In genomic region chr5:143287774-143288328, GRCm38 (mm10) we compare ENCODE assay signal across 7 mouse cellular contexts. TPM values are rescaled to one million over a fixed set of nuclear protein-coding genes. Genes with fewer than 3 reads are reported as not detected.
DNase-seq lines count a peak whose midpoint lies in the region; ATAC-seq and TF ChIP-seq lines count a peak whose summit lies in the region.

No protein-coding gene starts in this region.

- no peak overlapping the region for H3K27ac ChIP-seq in lung, embryonic 14.5 days (ENCODE audit: low read depth)
- no peak overlapping the region for H3K27ac ChIP-seq in hindbrain, postnatal 0 days
- H3K27ac ChIP-seq in midbrain, embryonic 14.5 days (replicated peaks; ENCODE audit: low read depth, low read length) = no peak overlapping the region

- peaks cover 4% of the 10 kb centered on the region; the same call in 1 of the 2 replicates for H3K4me1 ChIP-seq in lung, embryonic 14.5 days (ENCODE audit: insufficient read depth)
- H3K4me1 ChIP-seq in hindbrain, postnatal 0 days (ENCODE audit: insufficient read depth, low read length) = 0 out of 2 replicates have a peak, but pooled peaks cover 2% of the 10 kb centered on the region
- 0 out of 2 replicates have a peak, but pooled peaks cover 3% of the 10 kb centered on the region for H3K4me1 ChIP-seq in midbrain, embryonic 14.5 days (ENCODE audit: control insufficient read depth, insufficient read depth, low read length)

- H3K4me3 ChIP-seq in lung, embryonic 14.5 days (ENCODE audit: low read depth, low read length) = peak overlapping the region; percentile 25
- H3K4me3 ChIP-seq in hindbrain, postnatal 0 days (ENCODE audit: low read length) = peak overlapping the region; percentile 25
- peak overlapping the region; percentile 18 for H3K4me3 ChIP-seq in midbrain, embryonic 14.5 days (replicated peaks; ENCODE audit: low read depth, low read length)

- H3K9ac ChIP-seq in lung, embryonic 14.5 days = peak overlapping the region; percentile 6; the same call in 1 of the 2 replicates
- H3K9ac ChIP-seq in hindbrain, postnatal 0 days (replicated peaks; ENCODE audit: low read length) = 0 out of 2 replicates have a peak overlapping the region, but pooled peaks have one; percentile 2
- H3K9ac ChIP-seq in midbrain, embryonic 14.5 days (replicated peaks; ENCODE audit: low read length) = peak overlapping the region; percentile 16

- H3K36me3 ChIP-seq in lung, embryonic 14.5 days (ENCODE audit: insufficient read depth) = no peaks in the 10 kb centered on the region
- H3K36me3 ChIP-seq in hindbrain, postnatal 0 days (ENCODE audit: insufficient read depth, low read length) = no peaks in the 10 kb centered on the region
- H3K36me3 ChIP-seq in midbrain, embryonic 14.5 days (ENCODE audit: control insufficient read depth, insufficient read depth, low read length) = 0 out of 2 replicates have a peak, but pooled peaks cover 4% of the 10 kb centered on the region

- DNase-seq in lung, embryonic 14.5 days = no peak
- no peak for DNase-seq in lung, postnatal 36 days
- DNase-seq in hindbrain, postnatal 0 days (ENCODE audit: low spot score) = no peak
- DNase-seq in midbrain, embryonic 14.5 days = peak; percentile 46
- no peak for DNase-seq in right cerebral cortex, postnatal 4 days
- no peak for DNase-seq in frontal cortex, postnatal 14 days (ENCODE audit: low spot score in 2 of 2)

- under 1% methylated on average over 48 of the region's 48 CpGs for WGBS in lung, embryonic 14.5 days
- 8% methylated on average over 48 of the region's 48 CpGs for WGBS in hindbrain, postnatal 0 days
- WGBS in midbrain, embryonic 14.5 days = 2% methylated on average over 48 of the region's 48 CpGs

- TF ChIP-seq CTCF in lung, embryonic 14.5 days (IDR thresholded peaks at IDR 0.05; ENCODE audit: low read depth) = no peak
- no peak for TF ChIP-seq CTCF in hindbrain, postnatal 0 days (IDR thresholded peaks at IDR 0.05; ENCODE audit: low read depth)

- peak; percentile 28; the same call in 1 of the 2 replicates for ATAC-seq in lung, embryonic 14.5 days (ENCODE audit: insufficient read depth)
- ATAC-seq in common myeloid progenitor, adult 5-6 weeks (replicated peaks; ENCODE audit: low read depth, poor library complexity, severe bottlenecking) = peak; percentile 67
- no peak for ATAC-seq in hindbrain, postnatal 0 days
- ATAC-seq in midbrain, embryonic 14.5 days (ENCODE audit: low FRiP score, low TSS enrichment) = no peak

- no peaks in the 10 kb centered on the region for H3K9me3 ChIP-seq in lung, embryonic 14.5 days (ENCODE audit: low read depth, low read length)
- H3K9me3 ChIP-seq in hindbrain, postnatal 0 days (ENCODE audit: low read length) = no peaks in the 10 kb centered on the region
- H3K9me3 ChIP-seq in midbrain, embryonic 14.5 days (ENCODE audit: control insufficient read depth, low read length) = no peaks in the 10 kb centered on the region

- H3K4me2 ChIP-seq in lung, embryonic 14.5 days = peak overlapping the region; percentile 58
- H3K4me2 ChIP-seq in hindbrain, postnatal 0 days (ENCODE audit: low read depth, low read length) = peak overlapping the region; percentile 46
- H3K4me2 ChIP-seq in midbrain, embryonic 14.5 days (ENCODE audit: low read length) = peak overlapping the region; percentile 41

- peaks cover 75% of the 10 kb centered on the region for H3K27me3 ChIP-seq in lung, embryonic 14.5 days (ENCODE audit: insufficient read depth, low read length)
- H3K27me3 ChIP-seq in hindbrain, postnatal 0 days (ENCODE audit: insufficient read depth, low read length) = peaks cover 26% of the 10 kb centered on the region
- peaks cover 60% of the 10 kb centered on the region for H3K27me3 ChIP-seq in midbrain, embryonic 14.5 days (ENCODE audit: control insufficient read depth, insufficient read depth, low read length)

RNA-seq across cellular contexts. Expression of gene Zfp853, which starts 5.6 kb away (rescaled TPM):
- polyA plus RNA-seq in lung, embryonic 14.5 days (2014; fragmentation: Nextera tagmentation; extraction: Ambion mirVana) = not detected in 2 replicates
- not detected in 2 replicates for total RNA-seq in common myeloid progenitor, adult 5-6 weeks (2017)
- total RNA-seq in hindbrain, postnatal 0 days (2014; rRNA removed) = 31.7 and 33.5 TPM in 2 replicates
- polyA plus RNA-seq in hindbrain, postnatal 0 days (2015; fragmentation: Nextera tagmentation; extraction: Ambion mirVana) = 0.53 and 0.61 TPM in 2 replicates
- polyA plus RNA-seq in midbrain, embryonic 14.5 days (2014; fragmentation: Nextera tagmentation; extraction: Ambion mirVana) = 0.13 TPM in 1 of 2 replicates, not detected in the other

RNA-seq across cellular contexts. Expression of gene Zfp316, which starts 18.0 kb away (rescaled TPM):
- 2.1 and 2.3 TPM in 2 replicates for polyA plus RNA-seq in lung, embryonic 14.5 days (2014; fragmentation: Nextera tagmentation; extraction: Ambion mirVana)
- 3.9 and 4.2 TPM in 2 replicates for total RNA-seq in common myeloid progenitor, adult 5-6 weeks (2017)
- 28.0 and 31.3 TPM in 2 replicates for total RNA-seq in hindbrain, postnatal 0 days (2014; rRNA removed)
- polyA plus RNA-seq in hindbrain, postnatal 0 days (2015; fragmentation: Nextera tagmentation; extraction: Ambion mirVana) = 5.4 and 6.2 TPM in 2 replicates
- 6.9 and 7.8 TPM in 2 replicates for polyA plus RNA-seq in midbrain, embryonic 14.5 days (2014; fragmentation: Nextera tagmentation; extraction: Ambion mirVana)

RNA-seq across cellular contexts. Expression of gene E130309D02Rik, which starts 27.3 kb away (rescaled TPM):
- 40.0 and 46.6 TPM in 2 replicates for polyA plus RNA-seq in lung, embryonic 14.5 days (2014; fragmentation: Nextera tagmentation; extraction: Ambion mirVana)
- 13.7 and 22.0 TPM in 2 replicates for total RNA-seq in common myeloid progenitor, adult 5-6 weeks (2017)
- total RNA-seq in hindbrain, postnatal 0 days (2014; rRNA removed) = 42.0 and 44.4 TPM in 2 replicates
- 21.7 and 23.9 TPM in 2 replicates for polyA plus RNA-seq in hindbrain, postnatal 0 days (2015; fragmentation: Nextera tagmentation; extraction: Ambion mirVana)
- 30.0 and 30.8 TPM in 2 replicates for polyA plus RNA-seq in midbrain, embryonic 14.5 days (2014; fragmentation: Nextera tagmentation; extraction: Ambion mirVana)

RNA-seq across cellular contexts. Expression of gene Zdhhc4, which starts 41.2 kb away (rescaled TPM):
- 74.6 and 77.9 TPM in 2 replicates for polyA plus RNA-seq in lung, embryonic 14.5 days (2014; fragmentation: Nextera tagmentation; extraction: Ambion mirVana)
- 35.8 and 36.3 TPM in 2 replicates for total RNA-seq in common myeloid progenitor, adult 5-6 weeks (2017)
- total RNA-seq in hindbrain, postnatal 0 days (2014; rRNA removed) = 79.6 and 84.4 TPM in 2 replicates
- 92.1 and 96.7 TPM in 2 replicates for polyA plus RNA-seq in hindbrain, postnatal 0 days (2015; fragmentation: Nextera tagmentation; extraction: Ambion mirVana)
- 75.1 and 84.3 TPM in 2 replicates for polyA plus RNA-seq in midbrain, embryonic 14.5 days (2014; fragmentation: Nextera tagmentation; extraction: Ambion mirVana)

RNA-seq across cellular contexts. Expression of gene Zfp12, which starts 52.9 kb away (rescaled TPM):
- 16.9 and 17.2 TPM in 2 replicates for polyA plus RNA-seq in lung, embryonic 14.5 days (2014; fragmentation: Nextera tagmentation; extraction: Ambion mirVana)
- 17.9 and 24.4 TPM in 2 replicates for total RNA-seq in common myeloid progenitor, adult 5-6 weeks (2017)
- total RNA-seq in hindbrain, postnatal 0 days (2014; rRNA removed) = 32.6 and 33.5 TPM in 2 replicates
- polyA plus RNA-seq in hindbrain, postnatal 0 days (2015; fragmentation: Nextera tagmentation; extraction: Ambion mirVana) = 12.2 and 12.3 TPM in 2 replicates
- 20.4 and 25.2 TPM in 2 replicates for polyA plus RNA-seq in midbrain, embryonic 14.5 days (2014; fragmentation: Nextera tagmentation; extraction: Ambion mirVana)

Comparison
In these comparisons a context has a peak if more than half of its experiments do, and no peak if none do; other contexts are left out.
1. ATAC-seq: peak in lung, embryonic 14.5 days (single experiment) and common myeloid progenitor, adult 5-6 weeks (single experiment); none in hindbrain, postnatal 0 days (single experiment) and midbrain, embryonic 14.5 days (single experiment).
2. Peak in every context shown above with its lines, with median percentiles within 50 percentile points of each other: H3K4me2 ChIP-seq, H3K4me3 ChIP-seq and H3K9ac ChIP-seq.